Mouse (Mus musculus): Measurements from ENCODE around the gene Gm5431. TPM values are rescaled to one million over a fixed set of nuclear protein-coding genes. Genes with fewer than 3 reads are reported as not detected.
"Not testable (repeated sequence)": the region's sequence is repeated elsewhere in the genome, so short reads cannot be mapped to it uniquely, and the experiment has no call there.

Gm5431 gene
- polyA plus RNA-seq (2016; fragmentation: Nextera tagmentation; extraction: Ambion mirVana) = not detected in 2 replicates

GRCm38 (mm10) chr11:48902021-48902420, at the start of gene Gm5431:
Gene Gm5431, minus strand, starts transcription at chr11:48902214.
- H3K4me1 ChIP-seq = no peaks in the 10 kb centered on the region
- WGBS = 84% methylated on average over 2 of the region's 2 CpGs
- H3K4me3 ChIP-seq = no peak within 1 kb of the TSS
- H3K9me3 ChIP-seq (replicated peaks) = no peaks in the 10 kb centered on the region
- no peak for DNase-seq (ENCODE audit: low spot score)
- H3K36me3 ChIP-seq = no peaks in the 10 kb centered on the region
- H3K27me3 ChIP-seq (ENCODE audit: low read depth, poor library complexity, severe bottlenecking) = no peaks in the 10 kb centered on the region
- H3K27ac ChIP-seq = no peak within 1 kb of the TSS

GRCm38 (mm10) chr11:48946090-48946489, 44.1 kb upstream of the Gm5431 start, which contains the start of gene Psme2b:
Gene Psme2b, minus strand, starts transcription at chr11:48946190.
- not testable (repeated sequence) for H3K27me3 ChIP-seq (ENCODE audit: low read depth, poor library complexity, severe bottlenecking); H3K4me1 ChIP-seq; H3K36me3 ChIP-seq; H3K4me3 ChIP-seq; H3K9me3 ChIP-seq (replicated peaks); H3K27ac ChIP-seq; DNase-seq (ENCODE audit: low spot score)
- 97% methylated on average over 6 of the region's 6 CpGs for WGBS

GRCm38 (mm10) chr11:48939286-48939685, 37.3 kb upstream of the Gm5431 start:
- not testable (repeated sequence) for H3K4me3 ChIP-seq; DNase-seq (ENCODE audit: low spot score); H3K27ac ChIP-seq; H3K36me3 ChIP-seq; H3K4me1 ChIP-seq; H3K27me3 ChIP-seq (ENCODE audit: low read depth, poor library complexity, severe bottlenecking); H3K9me3 ChIP-seq (replicated peaks)

- not testable (repeated sequence) for H3K4me3 ChIP-seq; H3K4me1 ChIP-seq; H3K36me3 ChIP-seq; H3K9me3 ChIP-seq (replicated peaks); DNase-seq (ENCODE audit: low spot score); H3K27ac ChIP-seq; H3K27me3 ChIP-seq (ENCODE audit: low read depth, poor library complexity, severe bottlenecking)
- no CpG with 5 or more reads among the region's 3 CpGs for WGBS
These were observed 33.3 kb upstream of the Gm5431 start for GRCm38 (mm10) chr11:48935291-48935690.

- DNase-seq (ENCODE audit: low spot score); H3K4me1 ChIP-seq; H3K4me3 ChIP-seq; H3K27me3 ChIP-seq (ENCODE audit: low read depth, poor library complexity, severe bottlenecking); H3K36me3 ChIP-seq; H3K9me3 ChIP-seq (replicated peaks); H3K27ac ChIP-seq: not testable (repeated sequence)
- WGBS = 90% methylated on average over 1 of the region's 1 CpGs
These were observed 31.9 kb upstream of the Gm5431 start for GRCm38 (mm10) chr11:48933923-48934322.

- not testable (repeated sequence) for H3K27me3 ChIP-seq (ENCODE audit: low read depth, poor library complexity, severe bottlenecking); H3K27ac ChIP-seq; H3K9me3 ChIP-seq (replicated peaks); H3K36me3 ChIP-seq; H3K4me3 ChIP-seq; H3K4me1 ChIP-seq; DNase-seq (ENCODE audit: low spot score)
- 79% methylated on average over 1 of the region's 1 CpGs for WGBS
These were observed 31.4 kb upstream of the Gm5431 start for GRCm38 (mm10) chr11:48933422-48933821.

- not testable (repeated sequence) for H3K27me3 ChIP-seq (ENCODE audit: low read depth, poor library complexity, severe bottlenecking); H3K27ac ChIP-seq; DNase-seq (ENCODE audit: low spot score); H3K4me1 ChIP-seq; H3K36me3 ChIP-seq; H3K4me3 ChIP-seq; H3K9me3 ChIP-seq (replicated peaks)
- 88% methylated on average over 1 of the region's 1 CpGs for WGBS
These were observed 26.1 kb upstream of the Gm5431 start for GRCm38 (mm10) chr11:48928068-48928467.

- not testable (repeated sequence) for H3K27ac ChIP-seq; H3K9me3 ChIP-seq (replicated peaks); H3K4me1 ChIP-seq; H3K36me3 ChIP-seq; DNase-seq (ENCODE audit: low spot score); H3K27me3 ChIP-seq (ENCODE audit: low read depth, poor library complexity, severe bottlenecking); H3K4me3 ChIP-seq
These were observed 24.4 kb upstream of the Gm5431 start for GRCm38 (mm10) chr11:48926437-48926836.

- 89% methylated on average over 5 of the region's 5 CpGs for WGBS
These were observed 21.8 kb upstream of the Gm5431 start for GRCm38 (mm10) chr11:48923818-48924217.

GRCm38 (mm10) chr11:48918380-48918779, 16.4 kb upstream of the Gm5431 start:
- H3K9me3 ChIP-seq (replicated peaks) = no peaks in the 10 kb centered on the region
- 89% methylated on average over 3 of the region's 3 CpGs for WGBS

More at GRCm38 (mm10) chr11:48923818-48924217, 21.8 kb upstream of the Gm5431 start:
- H3K36me3 ChIP-seq; H3K4me3 ChIP-seq; H3K4me1 ChIP-seq; H3K27me3 ChIP-seq (ENCODE audit: low read depth, poor library complexity, severe bottlenecking); H3K27ac ChIP-seq; H3K9me3 ChIP-seq (replicated peaks); DNase-seq (ENCODE audit: low spot score): not testable (repeated sequence)

GRCm38 (mm10) chr11:48913611-48914010, 11.6 kb upstream of the Gm5431 start:
- Histone ChIP-seq H3K27ac (no peak overlapping the region), H3K4me3 (no peak overlapping the region), H3K27me3 (ENCODE audit: low read depth, poor library complexity, severe bottlenecking) (no peaks in the 10 kb centered on the region), H3K36me3 (no peaks in the 10 kb centered on the region), H3K4me1 (no peaks in the 10 kb centered on the region), H3K9me3 (replicated peaks) (no peaks in the 10 kb centered on the region)
- DNase-seq (ENCODE audit: low spot score) = no peak
- 91% methylated on average over 1 of the region's 1 CpGs for WGBS

More at GRCm38 (mm10) chr11:48918380-48918779, 16.4 kb upstream of the Gm5431 start:
- no peak overlapping the region for H3K4me3 ChIP-seq
- no peaks in the 10 kb centered on the region for H3K27me3 ChIP-seq (ENCODE audit: low read depth, poor library complexity, severe bottlenecking)
- DNase-seq (ENCODE audit: low spot score) = no peak
- no peaks in the 10 kb centered on the region for H3K36me3 ChIP-seq
- no peaks in the 10 kb centered on the region for H3K4me1 ChIP-seq
- H3K27ac ChIP-seq = no peak overlapping the region

GRCm38 (mm10) chr11:48908459-48908858, 6.4 kb upstream of the Gm5431 start:
- Histone ChIP-seq H3K4me3 (no peak overlapping the region), H3K27me3 (ENCODE audit: low read depth, poor library complexity, severe bottlenecking) (no peaks in the 10 kb centered on the region), H3K9me3 (replicated peaks) (no peaks in the 10 kb centered on the region), H3K27ac (no peak overlapping the region), H3K4me1 (no peaks in the 10 kb centered on the region), H3K36me3 (no peaks in the 10 kb centered on the region)
- no peak for DNase-seq (ENCODE audit: low spot score)
- 71% methylated on average over 1 of the region's 1 CpGs for WGBS

GRCm38 (mm10) chr11:48901567-48901930, 465 bp downstream of the Gm5431 start:
- 89% methylated on average over 1 of the region's 1 CpGs for WGBS
- not testable (repeated sequence) for H3K9me3 ChIP-seq (replicated peaks); H3K4me3 ChIP-seq; H3K27me3 ChIP-seq (ENCODE audit: low read depth, poor library complexity, severe bottlenecking); H3K4me1 ChIP-seq; H3K27ac ChIP-seq; DNase-seq (ENCODE audit: low spot score); H3K36me3 ChIP-seq
